Mouse (Mus musculus): ENCODE results near the gene Phf2.

Gene Phf2

GRCm38 (mm10) chr13:48870771-48871731 is at the start of gene Phf2:
TSS of gene Phf2 (minus strand) at chr13:48871119.
- DNase-seq, result peak; percentile 58 to 59

GRCm38 (mm10) chr13:48919756-48920415 is 49.0 kb upstream of the Phf2 start:
- no peak for DNase-seq

- no peak for DNase-seq
Measured at GRCm38 (mm10) chr13:48917113-48917599, 46.2 kb upstream of the Phf2 start.

GRCm38 (mm10) chr13:48913680-48914079 is 42.8 kb upstream of the Phf2 start:
- peak; percentile 57 to 61 for DNase-seq

- DNase-seq, result no peak
Measured at GRCm38 (mm10) chr13:48913141-48913540, 42.2 kb upstream of the Phf2 start.

GRCm38 (mm10) chr13:48911426-48911825 is 40.5 kb upstream of the Phf2 start:
- DNase-seq, result no peak

- DNase-seq, result no peak
Measured at GRCm38 (mm10) chr13:48905458-48905857, 34.5 kb upstream of the Phf2 start.

- no peak for DNase-seq
Measured at GRCm38 (mm10) chr13:48895376-48895775, 24.5 kb upstream of the Phf2 start.

- no peak for DNase-seq
Measured at GRCm38 (mm10) chr13:48890260-48890960, 19.5 kb upstream of the Phf2 start.

GRCm38 (mm10) chr13:48878534-48878933 is 7.6 kb upstream of the Phf2 start:
- DNase-seq, result peak; percentile 99 to 100

- peak; percentile 31 to 40 for DNase-seq
Measured at GRCm38 (mm10) chr13:48877805-48878204, 6.9 kb upstream of the Phf2 start.

GRCm38 (mm10) chr13:48872726-48873125 is 1.8 kb upstream of the Phf2 start:
- DNase-seq, result no peak

- no peak for DNase-seq
Measured at GRCm38 (mm10) chr13:48871887-48872606, 1.1 kb upstream of the Phf2 start.

- peak; percentile 63 to 69 for DNase-seq
Measured at GRCm38 (mm10) chr13:48869950-48870770, 759 bp downstream of the Phf2 start.

- no peak for DNase-seq
Measured at GRCm38 (mm10) chr13:48869600-48869949, 1.3 kb downstream of the Phf2 start.

GRCm38 (mm10) chr13:48869088-48869487 is 1.8 kb downstream of the Phf2 start:
- peak; percentile 52 to 63 for DNase-seq

GRCm38 (mm10) chr13:48864673-48865356 is 6.1 kb downstream of the Phf2 start:
- peak in 1 of 2 experiments; percentile 42 for DNase-seq

GRCm38 (mm10) chr13:48863556-48863955 is 7.4 kb downstream of the Phf2 start:
- DNase-seq, result no peak

- DNase-seq, result no peak
Measured at GRCm38 (mm10) chr13:48861913-48862312, 9.0 kb downstream of the Phf2 start.

GRCm38 (mm10) chr13:48858779-48859178 is 12.1 kb downstream of the Phf2 start:
- no peak for DNase-seq

GRCm38 (mm10) chr13:48858054-48858453 is 12.9 kb downstream of the Phf2 start:
- DNase-seq, result no peak
